Mouse (Mus musculus) E14TG2a.4 (cell line): ENCODE measurements around the gene Aatf.

ENCODE experiments used
- CTCF ChIP-seq: conservative IDR thresholded peaks from 2 replicates; pipeline ENCODE4 v1.5.1; 2014; ENCODE audit warnings: low read length
- NANOG ChIP-seq: IDR thresholded peaks from 2 replicates; pipeline ENCODE4 v1.6.1; 2014; ENCODE audit warnings: borderline replicate concordance, low read length, mixed read lengths
- POU5F1 ChIP-seq: IDR thresholded peaks from 2 replicates; pipeline ENCODE4 v1.6.1; 2014; ENCODE audit warnings: low read length, borderline replicate concordance

GRCm38 (mm10) chr11:84529797-84530703 lies 16.7 kb upstream of the Aatf start:
- TF ChIP-seq NANOG (no peak), CTCF (no peak), POU5F1 (no peak)
